Mouse (Mus musculus) embryonic facial prominence, embryonic 13.5 days (tissue): ENCODE data around the gene Lce1k. TPM values are rescaled to one million over a fixed set of nuclear protein-coding genes. Genes with fewer than 3 reads are reported as not detected.
"Not testable (repeated sequence)": the region's sequence is repeated elsewhere in the genome, so short reads cannot be mapped to it uniquely, and the experiment has no call there.

Source experiments
- ATAC-seq: fragments of 200-750 bp; cut with Nextera tagmentation; 2 replicates; pipeline ENCODE4 v1.8.0; 2017; ENCODE audit warnings: low read depth; ENCODE audit not compliant: insufficient number of reproducible peaks, insufficient read depth, low FRiP score, low TSS enrichment
- H3K27ac ChIP-seq: fragments of 300-500 bp; sonication (generic); 2 replicates; pipeline ENCODE4 v1.5.1; 2015; ENCODE audit warnings: moderate library complexity, mild to moderate bottlenecking, inconsistent platforms
- H3K27me3 ChIP-seq: fragments of 300-500 bp; sonication (generic); 2 replicates; pipeline ENCODE4 v1.6.1; 2015; ENCODE audit warnings: mild to moderate bottlenecking, inconsistent platforms
- H3K36me3 ChIP-seq: fragments of 300-500 bp; sonication (generic); 2 replicates; pipeline ENCODE4 v1.6.1; 2015; ENCODE audit warnings: mild to moderate bottlenecking, inconsistent platforms
- H3K4me1 ChIP-seq: fragments of 300-500 bp; sonication (generic); 2 replicates; pipeline ENCODE4 v1.6.1; 2015; ENCODE audit warnings: inconsistent platforms
- H3K4me2 ChIP-seq: fragments of 300-500 bp; sonication (generic); 2 replicates; pipeline ENCODE4 v1.6.1; 2015; ENCODE audit warnings: moderate library complexity, mild to moderate bottlenecking, inconsistent platforms
- H3K4me3 ChIP-seq: fragments of 300-500 bp; sonication (generic); 2 replicates; pipeline ENCODE4 v1.5.1; 2015; ENCODE audit warnings: mild to moderate bottlenecking, inconsistent platforms
- H3K9ac ChIP-seq: fragments of 300-500 bp; sonication (generic); 2 replicates; pipeline ENCODE4 v1.6.1; 2015; ENCODE audit warnings: mild to moderate bottlenecking, inconsistent platforms
- H3K9me3 ChIP-seq: fragments of 300-500 bp; sonication (generic); 2 replicates; pipeline ENCODE4 v1.6.1; 2016; ENCODE audit warnings: inconsistent platforms
- WGBS: fragments of 180-500 bp; shearing (Covaris S2); methylation state at CpG from one replicate; pipeline ENCODE4 v1.1.7; 2015; ENCODE audit warnings: mixed read lengths; 5-methylcytosine and 5-hydroxymethylcytosine counted together
- polyA plus RNA-seq: library from polyadenylated mRNA; unstranded; fragments of >200 nt; fragmentation: Nextera tagmentation; extraction: Ambion mirVana; gene quantifications from 2 replicates; pipeline ENCODE4 v1.2.1, GENCODE M21; 2015

Gene Lce1k
- polyA plus RNA-seq: not detected in 2 replicates

- H3K27ac ChIP-seq: no peak within 1 kb of the TSS
- H3K36me3 ChIP-seq: no peaks in the 10 kb centered on the region
- H3K4me3 ChIP-seq: no peak within 1 kb of the TSS
- H3K9me3 ChIP-seq: no peaks in the 10 kb centered on the region
- H3K4me2 ChIP-seq: no peak within 1 kb of the TSS
- no peak within 1 kb of the TSS for H3K9ac ChIP-seq
- ATAC-seq: no peak
- H3K4me1 ChIP-seq: no peaks in the 10 kb centered on the region
- H3K27me3 ChIP-seq: no peaks in the 10 kb centered on the region
Measured at GRCm38 (mm10) chr3:92807791-92808190, at the start of gene Lce1k. TSS of gene Lce1k (minus strand) at chr3:92807891.

GRCm38 (mm10) chr3:92851186-92851585 is 43.5 kb upstream of the Lce1k start, which contains the start of gene Lce1l:
TSS of gene Lce1l (minus strand) at chr3:92851286.
- Histone ChIP-seq H3K27ac (no peak within 1 kb of the TSS), H3K36me3 (no peaks in the 10 kb centered on the region), H3K4me1 (no peaks in the 10 kb centered on the region), H3K9ac (no peak within 1 kb of the TSS), H3K4me2 (no peak within 1 kb of the TSS), H3K4me3 (no peak within 1 kb of the TSS), H3K9me3 (no peaks in the 10 kb centered on the region), H3K27me3 (no peaks in the 10 kb centered on the region)
- 84% methylated on average over 3 of the region's 3 CpGs for WGBS
- no peak for ATAC-seq

GRCm38 (mm10) chr3:92827108-92827507 is 19.4 kb upstream of the Lce1k start, which contains the start of gene Kprp:
TSS of gene Kprp (minus strand) at chr3:92827247.
- Histone ChIP-seq H3K9ac (no peak within 1 kb of the TSS), H3K9me3 (no peaks in the 10 kb centered on the region), H3K27me3 (no peaks in the 10 kb centered on the region), H3K27ac (no peak within 1 kb of the TSS), H3K4me2 (no peak within 1 kb of the TSS), H3K36me3 (no peaks in the 10 kb centered on the region), H3K4me3 (no peak within 1 kb of the TSS), H3K4me1 (no peaks in the 10 kb centered on the region)
- no peak for ATAC-seq
- WGBS: 44% methylated on average over 1 of the region's 1 CpGs

GRCm38 (mm10) chr3:92825808-92826207 is 18.1 kb upstream of the Lce1k start:
- no peaks in the 10 kb centered on the region for H3K4me1 ChIP-seq

GRCm38 (mm10) chr3:92816036-92816435 is 8.3 kb upstream of the Lce1k start:
- not testable (repeated sequence) for H3K4me2 ChIP-seq, H3K9me3 ChIP-seq, H3K9ac ChIP-seq, H3K36me3 ChIP-seq, ATAC-seq, H3K4me1 ChIP-seq, H3K27ac ChIP-seq, H3K27me3 ChIP-seq, H3K4me3 ChIP-seq
- 86% methylated on average over 2 of the region's 2 CpGs for WGBS

More at GRCm38 (mm10) chr3:92825808-92826207, 18.1 kb upstream of the Lce1k start:
- Histone ChIP-seq H3K36me3 (no peaks in the 10 kb centered on the region), H3K9me3 (no peaks in the 10 kb centered on the region), H3K4me2 (no peak overlapping the region), H3K9ac (no peak overlapping the region), H3K27me3 (no peaks in the 10 kb centered on the region), H3K4me3 (no peak overlapping the region), H3K27ac (no peak overlapping the region)
- WGBS: 8% methylated on average over 1 of the region's 1 CpGs
- ATAC-seq: no peak

GRCm38 (mm10) chr3:92815581-92815980 is 7.9 kb upstream of the Lce1k start:
- no peak overlapping the region for H3K4me2 ChIP-seq
- H3K4me3 ChIP-seq: no peak overlapping the region
- no peak overlapping the region for H3K27ac ChIP-seq
- H3K4me1 ChIP-seq: no peaks in the 10 kb centered on the region
- 84% methylated on average over 3 of the region's 3 CpGs for WGBS
- H3K9me3 ChIP-seq: no peaks in the 10 kb centered on the region
- H3K9ac ChIP-seq: no peak overlapping the region
- ATAC-seq: no peak
- no peaks in the 10 kb centered on the region for H3K36me3 ChIP-seq
- H3K27me3 ChIP-seq: no peaks in the 10 kb centered on the region

GRCm38 (mm10) chr3:92790414-92790813 is 17.3 kb downstream of the Lce1k start, which contains the start of gene Lce1j:
TSS of gene Lce1j (minus strand) at chr3:92790514.
- no peaks in the 10 kb centered on the region for H3K36me3 ChIP-seq
- WGBS: 83% methylated on average over 1 of the region's 1 CpGs
- H3K27me3 ChIP-seq: no peaks in the 10 kb centered on the region
- H3K27ac ChIP-seq: no peak within 1 kb of the TSS
- H3K4me2 ChIP-seq: no peak within 1 kb of the TSS
- H3K9ac ChIP-seq: no peak within 1 kb of the TSS
- H3K4me1 ChIP-seq: no peaks in the 10 kb centered on the region
- no peaks in the 10 kb centered on the region for H3K9me3 ChIP-seq
- no peak for ATAC-seq
- no peak within 1 kb of the TSS for H3K4me3 ChIP-seq

- no peak within 1 kb of the TSS for H3K4me2 ChIP-seq
- no peaks in the 10 kb centered on the region for H3K27me3 ChIP-seq
- no peak for ATAC-seq
- H3K9me3 ChIP-seq: no peaks in the 10 kb centered on the region
- H3K27ac ChIP-seq: no peak within 1 kb of the TSS
- no peak within 1 kb of the TSS for H3K9ac ChIP-seq
- no peaks in the 10 kb centered on the region for H3K4me1 ChIP-seq
- no peaks in the 10 kb centered on the region for H3K36me3 ChIP-seq
- 81% methylated on average over 1 of the region's 1 CpGs for WGBS
- no peak within 1 kb of the TSS for H3K4me3 ChIP-seq
Measured at GRCm38 (mm10) chr3:92778799-92779198, 28.9 kb downstream of the Lce1k start, which contains the start of gene Lce1i. TSS of gene Lce1i (minus strand) at chr3:92778899.

GRCm38 (mm10) chr3:92771573-92771972 is 36.1 kb downstream of the Lce1k start:
- Histone ChIP-seq H3K9me3 (no peaks in the 10 kb centered on the region), H3K36me3 (no peaks in the 10 kb centered on the region), H3K9ac (no peak overlapping the region), H3K27me3 (no peaks in the 10 kb centered on the region), H3K27ac (no peak overlapping the region), H3K4me2 (no peak overlapping the region), H3K4me1 (no peaks in the 10 kb centered on the region), H3K4me3 (no peak overlapping the region)
- no peak for ATAC-seq
- WGBS: 24% methylated on average over 3 of the region's 3 CpGs

- Histone ChIP-seq H3K36me3 (no peaks in the 10 kb centered on the region), H3K27ac (no peak within 1 kb of the TSS), H3K4me2 (no peak within 1 kb of the TSS), H3K4me1 (no peaks in the 10 kb centered on the region), H3K9ac (no peak within 1 kb of the TSS), H3K9me3 (no peaks in the 10 kb centered on the region), H3K27me3 (no peaks in the 10 kb centered on the region), H3K4me3 (no peak within 1 kb of the TSS)
- 90% methylated on average over 1 of the region's 1 CpGs for WGBS
- ATAC-seq: no peak
Measured at GRCm38 (mm10) chr3:92764965-92765364, 42.7 kb downstream of the Lce1k start, which contains the start of gene Lce1h. TSS of gene Lce1h (minus strand) at chr3:92765065.
